Mouse (Mus musculus) brain, embryonic 14.5 days (tissue): ENCODE results near the gene Ablim1. TPM values are rescaled to one million over a fixed set of nuclear protein-coding genes. Genes with fewer than 3 reads are reported as not detected.
A peak's percentile ranks its signal among the peaks of the same experiment; 100 is the strongest.

Experiments used
- DNase-seq: peaks from one replicate; pipeline ENCODE4 v3.0.0-alpha.2; 2011; ENCODE audit warnings: low read depth
- CTCF ChIP-seq: fragments of 200-500 bp; IDR thresholded peaks from 2 replicates; pipeline ENCODE4 v1.5.1; 2012; ENCODE audit warnings: inconsistent platforms, mild to moderate bottlenecking, moderate library complexity, borderline replicate concordance; ENCODE audit not compliant: insufficient read depth, insufficient read length; ENCODE audit errors: extremely low read depth
- POLR2A ChIP-seq: fragments of 200-500 bp; IDR thresholded peaks from 2 replicates; pipeline ENCODE4 v1.6.1; 2012; ENCODE audit warnings: mild to moderate bottlenecking, inconsistent platforms, borderline replicate concordance; ENCODE audit not compliant: poor library complexity, insufficient read depth, insufficient read length, severe bottlenecking; ENCODE audit errors: extremely low read depth
- polyA plus RNA-seq: library from polyadenylated mRNA; depleted of rRNA; stranded (reverse); fragments of >200 nt; gene quantifications from 2 replicates; pipeline ENCODE4 v1.2.3, GENCODE M21; 2012

Gene Ablim1
- polyA plus RNA-seq, 1 experiment, result 40.7 TPM

DNA sequence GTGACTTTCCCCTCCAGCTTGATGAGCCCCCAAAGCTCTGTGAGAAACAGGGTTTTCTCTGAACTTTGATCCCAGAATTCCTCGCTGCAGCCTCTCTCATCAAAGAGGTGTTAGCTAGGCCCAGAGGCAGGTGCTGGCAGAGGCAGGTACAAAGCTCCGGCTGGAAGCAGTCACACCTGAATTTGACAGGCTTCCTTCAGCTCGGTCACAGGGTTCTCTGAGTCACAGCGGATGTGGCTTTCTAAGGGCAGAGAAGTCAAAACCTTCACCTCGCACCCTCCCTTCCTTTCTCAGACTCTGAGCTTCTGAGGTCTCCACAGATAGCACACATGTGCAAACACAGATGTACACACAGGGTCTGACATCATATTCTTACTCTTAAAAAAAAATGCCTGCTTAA is 182.4 kb downstream of the Ablim1 start:
- no peak for DNase-seq
- no peak for TF ChIP-seq POLR2A
- no peak for TF ChIP-seq CTCF

DNA sequence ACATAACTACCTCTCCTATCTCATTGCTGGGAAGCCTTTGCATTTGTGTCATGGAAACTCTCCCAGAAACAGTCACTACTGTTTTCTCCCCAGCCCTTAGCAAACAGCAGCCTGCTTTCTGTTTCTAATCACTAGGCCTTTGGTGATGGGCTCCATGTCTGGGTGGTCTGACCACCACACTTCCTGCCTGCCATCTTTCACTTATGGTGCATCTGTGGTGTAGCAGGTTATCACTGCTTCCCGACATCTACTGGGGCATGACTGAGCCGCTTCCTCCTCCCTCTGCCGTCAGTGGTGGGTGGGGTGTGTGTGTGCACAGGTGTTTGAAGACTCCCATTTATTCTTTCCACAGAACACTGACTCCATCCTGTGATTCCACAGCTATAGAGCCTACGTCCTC is 183.4 kb downstream of the Ablim1 start:
- TF ChIP-seq CTCF (no peak), POLR2A (no peak)
- no peak for DNase-seq

DNA sequence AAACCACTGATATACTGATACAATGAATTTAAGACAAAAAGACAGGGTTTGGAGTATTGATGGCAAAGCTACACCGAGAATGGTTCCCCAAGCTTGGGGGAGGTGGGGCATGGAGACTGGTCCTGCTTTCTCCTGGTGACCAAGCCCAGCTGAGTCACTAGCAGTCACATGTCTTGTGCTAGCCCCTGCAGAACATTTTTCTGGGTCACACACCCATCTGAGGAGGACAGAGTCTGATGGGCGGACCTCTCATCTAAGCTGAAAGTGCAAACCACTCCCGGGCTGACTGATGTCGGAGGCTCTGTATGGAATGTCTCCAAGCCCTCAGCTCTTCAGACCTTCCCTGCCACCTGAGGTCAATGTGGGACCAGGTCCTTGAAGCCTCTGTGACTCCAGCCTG is 184.1 kb downstream of the Ablim1 start:
- DNase-seq, result no peak
- TF ChIP-seq CTCF, result no peak
- TF ChIP-seq POLR2A, result no peak

DNA sequence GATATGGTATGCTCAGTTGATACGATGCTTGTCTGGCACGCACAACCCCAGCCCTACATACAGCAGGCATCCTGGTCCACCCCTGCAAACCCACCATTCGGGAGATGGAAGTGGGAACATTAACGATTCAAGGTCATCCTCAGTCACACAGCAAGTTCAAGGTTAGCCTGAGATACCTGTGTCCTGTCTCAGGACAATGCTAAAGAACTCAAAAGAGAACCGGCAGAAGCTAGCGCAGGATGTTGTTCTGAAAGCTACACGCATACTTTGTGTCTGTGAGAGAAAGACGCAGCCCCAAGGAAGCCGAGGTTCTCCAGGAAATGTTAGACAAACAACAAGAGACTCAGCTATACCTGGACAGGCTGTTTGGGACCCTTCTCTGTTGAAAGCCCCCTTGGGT is 185.0 kb downstream of the Ablim1 start:
- TF ChIP-seq POLR2A, result no peak
- no peak for TF ChIP-seq CTCF
- no peak for DNase-seq

DNA sequence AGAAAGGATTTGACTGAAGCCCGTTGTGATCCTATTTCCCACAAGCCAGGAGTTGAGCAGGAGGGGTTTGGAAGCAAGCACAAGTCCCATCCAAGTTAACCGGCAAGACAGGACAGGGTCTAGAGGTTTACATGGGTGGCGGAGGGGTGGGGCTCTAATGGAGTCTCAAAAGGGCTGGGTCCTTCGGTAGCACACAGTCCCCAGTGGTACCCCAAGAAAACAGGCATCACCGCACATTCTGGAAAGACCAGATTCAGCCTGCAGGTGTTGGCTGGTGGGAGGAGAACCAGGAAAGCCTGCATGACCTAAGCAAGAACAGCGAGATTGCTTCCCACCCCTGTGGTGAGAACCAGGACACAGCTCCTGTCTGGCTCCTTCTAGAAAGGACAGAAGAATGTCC is 186.7 kb downstream of the Ablim1 start:
- DNase-seq, result no peak
- TF ChIP-seq CTCF, result no peak
- no peak for TF ChIP-seq POLR2A

DNA sequence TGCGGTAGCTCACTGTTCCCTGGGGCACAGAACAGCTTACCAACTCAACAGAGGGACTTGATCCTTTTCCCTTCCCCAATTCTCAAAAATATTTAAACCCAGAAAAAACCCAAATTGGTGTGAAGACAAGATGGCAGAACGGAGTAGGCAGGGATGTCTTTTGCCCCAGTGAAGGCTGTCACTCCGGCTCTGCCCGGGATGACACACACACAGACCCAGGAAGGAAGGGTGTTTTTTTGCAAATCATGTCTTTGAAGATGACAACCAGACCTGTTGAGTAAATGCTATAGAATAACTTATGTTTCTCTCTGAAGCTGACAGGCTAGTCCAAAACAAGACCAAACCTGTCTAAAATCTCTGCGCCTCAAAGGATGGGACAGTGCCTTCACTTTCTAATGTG is 187.2 kb downstream of the Ablim1 start:
- TF ChIP-seq CTCF, result no peak
- TF ChIP-seq POLR2A, result no peak
- DNase-seq, result no peak

DNA sequence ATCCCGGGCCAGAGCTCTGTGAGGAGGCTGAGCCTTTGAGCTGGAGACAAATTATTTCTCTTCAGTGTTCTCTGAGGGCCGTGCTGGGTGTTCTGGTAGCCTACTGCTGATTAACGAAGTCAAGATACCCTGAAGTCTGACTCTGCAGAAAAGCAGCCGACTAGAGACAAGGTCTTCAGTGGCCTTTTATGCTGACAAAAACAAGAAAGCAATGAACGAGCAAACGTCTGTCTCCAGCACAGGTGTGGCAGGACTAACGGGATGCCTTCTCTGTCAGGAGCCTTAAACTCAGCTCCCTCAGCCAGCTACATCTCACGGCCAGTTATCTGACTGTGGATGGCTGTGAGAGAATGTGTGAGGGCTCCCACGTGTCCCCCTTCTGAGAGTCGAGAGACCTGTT is 187.8 kb downstream of the Ablim1 start:
- no peak for DNase-seq
- no peak for TF ChIP-seq POLR2A
- no peak for TF ChIP-seq CTCF

DNA sequence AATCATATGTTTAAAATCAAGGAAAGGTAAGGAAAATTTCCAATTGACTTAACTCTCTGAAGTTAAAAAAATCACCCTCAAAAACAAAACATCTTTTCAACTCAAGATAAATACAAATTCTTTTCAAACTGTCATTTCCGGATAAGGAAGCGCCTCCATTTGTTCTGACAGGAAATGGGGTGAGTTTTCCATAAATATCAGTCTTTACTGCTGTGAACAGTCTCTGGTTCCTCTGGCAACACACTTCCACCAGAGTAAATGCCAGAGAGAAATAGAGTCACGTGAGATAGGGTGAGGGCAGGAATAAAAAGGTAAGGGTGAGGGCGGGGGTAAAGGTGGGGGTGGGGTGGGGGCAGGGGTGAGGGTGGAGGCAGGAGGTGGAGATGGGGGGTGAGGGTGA is 189.8 kb downstream of the Ablim1 start:
- DNase-seq, result no peak
- no peak for TF ChIP-seq CTCF
- no peak for TF ChIP-seq POLR2A

DNA sequence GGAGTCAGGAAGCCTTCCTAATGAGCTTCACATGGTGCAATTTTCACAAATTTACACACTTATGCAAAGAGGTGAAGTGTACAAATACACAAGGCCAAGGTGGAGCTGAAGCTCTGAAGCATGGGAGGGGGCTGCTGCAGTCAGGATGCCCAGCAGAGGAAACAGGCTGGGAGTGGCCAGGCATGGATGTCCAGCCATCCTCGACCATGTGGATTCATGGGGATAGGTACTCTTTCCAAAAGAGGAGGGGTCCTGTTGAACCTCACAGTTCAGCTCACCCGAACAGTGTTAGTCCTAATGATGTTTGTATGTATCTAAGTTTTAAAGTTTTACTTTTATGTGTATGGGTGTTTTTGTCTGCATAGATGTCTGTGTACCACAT is 190.6 kb downstream of the Ablim1 start:
- TF ChIP-seq POLR2A (no peak), CTCF (no peak)
- no peak for DNase-seq

DNA sequence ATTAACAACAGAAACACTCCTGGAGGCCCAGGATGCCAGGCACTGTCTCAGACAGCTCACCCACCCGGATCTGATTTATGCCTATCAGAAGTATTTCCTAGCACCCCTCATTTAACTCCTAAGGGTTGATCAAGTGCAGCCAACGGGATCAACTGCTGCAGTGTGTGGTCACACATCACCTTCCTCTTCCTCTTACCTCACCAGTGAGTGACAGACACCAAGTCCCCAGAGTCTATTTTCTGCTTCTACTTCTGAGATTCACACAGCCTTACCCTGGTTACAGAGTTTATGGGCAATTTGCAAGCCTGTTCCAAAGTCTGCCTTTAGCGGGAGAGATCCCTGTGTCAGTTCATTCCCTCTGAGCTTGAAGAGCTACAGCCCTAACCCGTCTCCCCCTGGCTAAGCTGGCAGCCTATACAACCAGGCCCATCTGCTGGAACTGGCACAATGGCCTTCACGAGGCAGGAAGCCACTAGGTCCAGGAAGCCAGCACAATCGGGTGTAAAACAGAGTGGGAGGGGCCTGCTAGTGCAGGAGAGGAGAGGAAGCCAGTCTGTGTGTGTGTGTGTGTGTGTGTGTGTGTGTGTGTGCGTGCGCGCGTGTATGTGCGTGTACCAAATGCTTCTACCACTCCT is 191.1 kb downstream of the Ablim1 start:
- no peak for TF ChIP-seq POLR2A
- peak; percentile 81 for DNase-seq

DNA sequence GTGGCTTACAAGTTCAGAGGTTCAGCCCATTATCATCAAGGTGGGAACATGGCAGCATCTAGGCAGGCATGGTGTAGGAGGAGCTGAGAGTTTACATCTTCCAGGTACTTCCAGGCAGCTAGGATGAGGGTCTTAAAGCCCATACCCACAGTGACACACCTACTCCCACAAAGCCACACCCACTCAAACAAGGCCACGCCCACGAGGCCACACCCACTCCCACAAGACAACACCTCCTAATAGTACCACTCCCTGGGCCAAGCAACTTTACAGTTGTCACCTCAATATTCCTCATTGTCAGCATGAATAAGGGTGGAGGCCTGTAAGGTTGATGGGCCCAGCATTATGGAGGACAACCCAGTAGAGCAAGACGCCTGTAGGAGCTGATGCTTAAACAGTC is 192.5 kb downstream of the Ablim1 start:
- TF ChIP-seq POLR2A, result no peak
- TF ChIP-seq CTCF, result no peak
- DNase-seq, result no peak

DNA sequence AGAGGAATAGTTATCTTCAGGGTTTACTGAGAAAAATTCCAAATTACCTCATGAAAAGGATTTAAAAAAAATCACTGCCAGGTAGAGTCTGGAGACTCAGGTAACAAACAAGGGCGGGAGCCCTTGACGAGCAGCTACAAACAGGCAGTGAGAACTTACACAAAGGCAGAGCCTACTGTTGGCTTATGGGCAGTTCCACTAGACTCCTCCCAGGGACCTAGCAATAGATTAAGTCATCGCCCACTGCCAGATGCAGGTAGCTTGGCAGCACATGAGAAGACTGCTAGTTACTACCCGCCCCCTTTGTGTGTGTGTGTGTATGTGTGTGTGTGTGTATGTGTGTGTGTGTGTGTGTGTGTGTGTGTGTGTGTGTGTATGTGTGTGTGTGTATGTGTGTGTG is 193.7 kb downstream of the Ablim1 start:
- TF ChIP-seq POLR2A, result no peak
- no peak for TF ChIP-seq CTCF
- no peak for DNase-seq

DNA sequence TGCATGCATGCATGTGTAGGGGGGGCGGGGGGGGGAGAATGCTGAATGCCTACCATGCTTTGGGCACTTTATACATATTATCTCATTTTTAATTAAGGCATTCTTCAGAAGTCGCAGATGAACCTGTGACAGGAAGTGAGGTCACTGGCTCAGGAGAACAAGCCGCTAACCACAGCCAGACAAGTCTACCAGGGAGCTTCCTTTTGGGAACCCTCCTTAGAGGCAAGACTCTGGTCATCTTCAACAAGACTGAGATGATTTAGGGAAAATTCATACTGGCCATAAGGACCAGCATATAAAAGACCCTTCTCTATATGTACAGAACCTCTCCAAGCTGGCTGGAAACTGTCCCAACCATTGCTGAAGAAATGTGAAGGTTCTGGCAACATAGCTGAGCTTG is 195.1 kb downstream of the Ablim1 start:
- no peak for TF ChIP-seq CTCF
- TF ChIP-seq POLR2A, result no peak
- DNase-seq, result no peak

DNA sequence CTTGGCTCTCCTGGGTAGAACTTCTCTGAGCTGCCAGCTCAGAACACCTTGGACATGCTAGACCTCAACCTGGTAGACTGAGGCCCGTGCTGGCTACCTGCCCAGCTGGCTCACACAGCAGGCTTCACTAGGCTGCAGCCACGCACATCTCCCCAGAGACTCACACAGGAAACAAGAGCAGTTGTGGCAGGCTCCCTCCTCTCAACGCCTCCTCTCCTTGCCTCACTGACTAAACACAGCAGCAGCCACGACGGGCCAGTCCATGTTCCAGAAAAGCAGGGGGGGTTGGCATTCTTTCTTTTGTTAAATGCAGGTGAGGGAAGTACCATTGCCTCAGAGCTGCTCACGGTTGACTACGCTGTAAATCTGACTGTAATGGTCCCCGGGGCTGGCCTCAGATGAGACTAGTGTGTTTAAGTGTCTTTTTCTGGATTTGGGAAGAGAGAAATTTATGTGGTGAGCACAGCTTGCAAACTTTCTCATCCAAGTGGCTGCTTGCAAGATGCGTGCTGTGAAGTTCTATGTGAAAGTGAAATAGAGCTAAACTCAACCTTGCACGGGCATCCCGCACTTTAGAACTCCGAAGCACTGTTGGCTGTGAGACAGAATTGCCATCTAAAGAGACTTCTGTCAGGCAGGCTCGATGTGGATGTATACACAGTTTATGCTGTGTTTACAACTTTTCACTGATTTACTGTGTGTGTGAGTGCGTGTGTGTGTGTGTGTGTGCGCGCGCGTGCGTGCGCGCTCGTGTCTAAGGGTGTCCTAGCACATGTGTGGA is 195.7 kb downstream of the Ablim1 start:
- DNase-seq, result peak; percentile 93
- no peak for TF ChIP-seq POLR2A
- no peak for TF ChIP-seq CTCF
